Mouse (Mus musculus) neural tube, embryonic 13.5 days (tissue): Measurements from ENCODE around the gene Abhd17c. TPM values are rescaled to one million over a fixed set of nuclear protein-coding genes. Genes with fewer than 3 reads are reported as not detected.
A peak's percentile ranks its signal among the peaks of the same experiment; 100 is the strongest.

Experiments
- ATAC-seq: fragments of 200-750 bp; cut with Nextera tagmentation; 2 replicates; pipeline ENCODE4 v1.8.0; 2017; ENCODE audit warnings: low read depth, mild to moderate bottlenecking, moderate TSS enrichment, moderate library complexity
- H3K27ac ChIP-seq: fragments of 300-500 bp; sonication (generic); replicated peaks from 2 replicates; pipeline ENCODE4 v1.5.1; 2015; ENCODE audit warnings: moderate library complexity, mild to moderate bottlenecking, inconsistent platforms
- H3K27me3 ChIP-seq: fragments of 300-500 bp; sonication (generic); 2 replicates; pipeline ENCODE4 v1.6.1; 2015; ENCODE audit warnings: mild to moderate bottlenecking, inconsistent platforms
- H3K36me3 ChIP-seq: fragments of 300-500 bp; sonication (generic); 2 replicates; pipeline ENCODE4 v1.6.1; 2015; ENCODE audit warnings: mild to moderate bottlenecking, inconsistent platforms
- H3K4me1 ChIP-seq: fragments of 300-500 bp; sonication (generic); replicated peaks from 2 replicates; pipeline ENCODE4 v1.6.1; 2015; ENCODE audit warnings: inconsistent platforms
- H3K4me2 ChIP-seq: fragments of 300-500 bp; sonication (generic); 2 replicates; pipeline ENCODE4 v1.6.1; 2015; ENCODE audit warnings: inconsistent platforms, mild to moderate bottlenecking, moderate library complexity
- H3K4me3 ChIP-seq: fragments of 300-500 bp; sonication (generic); 2 replicates; pipeline ENCODE4 v1.5.1; 2015; ENCODE audit warnings: mild to moderate bottlenecking, inconsistent platforms
- H3K9ac ChIP-seq: fragments of 300-500 bp; sonication (generic); 2 replicates; pipeline ENCODE4 v1.6.1; 2015; ENCODE audit warnings: moderate library complexity, mild to moderate bottlenecking, inconsistent platforms
- H3K9me3 ChIP-seq: fragments of 300-500 bp; sonication (generic); 2 replicates; pipeline ENCODE4 v1.6.1; 2016; ENCODE audit warnings: inconsistent platforms
- WGBS: fragments of 180-500 bp; shearing (Covaris S2); methylation state at CpG from one replicate; pipeline ENCODE4 v1.1.7; 2015; 5-methylcytosine and 5-hydroxymethylcytosine counted together
- polyA plus RNA-seq: library from polyadenylated mRNA; unstranded; fragments of >200 nt; fragmentation: Nextera tagmentation; extraction: Ambion mirVana; gene quantifications from 2 replicates; pipeline ENCODE4 v1.2.1, GENCODE M21; 2015

Abhd17c gene
- polyA plus RNA-seq, 1 experiment from 2014 or later: 62.5 TPM

GRCm38 (mm10) chr7:84113035-84113390, 38.7 kb downstream of the Abhd17c start:
- Histone ChIP-seq H3K4me2 (no peak overlapping the region), H3K9ac (no peak overlapping the region), H3K27ac (peak overlapping the region; percentile 15; the same call in 1 of the 2 replicates), H3K9me3 (no peaks in the 10 kb centered on the region), H3K36me3 (peaks cover 22% of the 10 kb centered on the region), H3K27me3 (no peaks in the 10 kb centered on the region), H3K4me3 (no peak overlapping the region), H3K4me1 (peaks cover 60% of the 10 kb centered on the region)
- WGBS: 48% methylated on average over 8 of the region's 8 CpGs
- ATAC-seq: peak; percentile 64

- ATAC-seq: no peak
- Histone ChIP-seq H3K36me3 (peaks cover 22% of the 10 kb centered on the region), H3K27me3 (no peaks in the 10 kb centered on the region), H3K27ac (peak overlapping the region; percentile 18; the same call in 1 of the 2 replicates), H3K9ac (no peak overlapping the region), H3K4me2 (no peak overlapping the region), H3K4me1 (peaks cover 60% of the 10 kb centered on the region), H3K4me3 (no peak overlapping the region), H3K9me3 (no peaks in the 10 kb centered on the region)
- 46% methylated on average over 6 of the region's 6 CpGs for WGBS
These were observed 39.2 kb downstream of the Abhd17c start for GRCm38 (mm10) chr7:84112351-84113034.

GRCm38 (mm10) chr7:84111716-84112350, 39.9 kb downstream of the Abhd17c start:
- no peak overlapping the region for H3K9ac ChIP-seq
- H3K27me3 ChIP-seq: no peaks in the 10 kb centered on the region
- H3K27ac ChIP-seq: peak overlapping the region; percentile 18; the same call in 1 of the 2 replicates
- 50% methylated on average over 10 of the region's 10 CpGs for WGBS
- peaks cover 22% of the 10 kb centered on the region for H3K36me3 ChIP-seq
- no peak overlapping the region for H3K4me3 ChIP-seq
- no peaks in the 10 kb centered on the region for H3K9me3 ChIP-seq
- no peak for ATAC-seq
- H3K4me1 ChIP-seq: peaks cover 56% of the 10 kb centered on the region
- no peak overlapping the region for H3K4me2 ChIP-seq

- ATAC-seq: no peak
- 98% methylated on average over 1 of the region's 1 CpGs for WGBS
- Histone ChIP-seq H3K9ac (no peak overlapping the region), H3K27ac (no peak overlapping the region), H3K4me2 (no peak overlapping the region), H3K36me3 (peaks cover 17% of the 10 kb centered on the region), H3K27me3 (no peaks in the 10 kb centered on the region), H3K4me1 (peaks cover 8% of the 10 kb centered on the region), H3K4me3 (no peak overlapping the region), H3K9me3 (no peaks in the 10 kb centered on the region)
These were observed 44.8 kb downstream of the Abhd17c start for GRCm38 (mm10) chr7:84106942-84107341.

- H3K36me3 ChIP-seq: no peaks in the 10 kb centered on the region
- no peak for ATAC-seq
- WGBS: 98% methylated on average over 1 of the region's 1 CpGs
These were observed 49.1 kb downstream of the Abhd17c start for GRCm38 (mm10) chr7:84102589-84102988.

GRCm38 (mm10) chr7:84100672-84101071, 51.0 kb downstream of the Abhd17c start:
- WGBS: 91% methylated on average over 3 of the region's 3 CpGs
- no peak overlapping the region for H3K27ac ChIP-seq

More at GRCm38 (mm10) chr7:84102589-84102988, 49.1 kb downstream of the Abhd17c start:
- Histone ChIP-seq H3K27me3 (no peaks in the 10 kb centered on the region), H3K4me3 (no peak overlapping the region), H3K9me3 (no peaks in the 10 kb centered on the region), H3K4me2 (no peak overlapping the region), H3K4me1 (no peaks in the 10 kb centered on the region), H3K27ac (no peak overlapping the region), H3K9ac (no peak overlapping the region)

GRCm38 (mm10) chr7:84098098-84098497, 53.6 kb downstream of the Abhd17c start:
- Histone ChIP-seq H3K36me3 (no peaks in the 10 kb centered on the region), H3K4me1 (no peaks in the 10 kb centered on the region), H3K9me3 (no peaks in the 10 kb centered on the region), H3K4me2 (no peak overlapping the region), H3K4me3 (no peak overlapping the region), H3K27ac (no peak overlapping the region), H3K27me3 (no peaks in the 10 kb centered on the region), H3K9ac (no peak overlapping the region)
- no peak for ATAC-seq
- WGBS: 93% methylated on average over 1 of the region's 1 CpGs

More at GRCm38 (mm10) chr7:84100672-84101071, 51.0 kb downstream of the Abhd17c start:
- H3K9me3 ChIP-seq: no peaks in the 10 kb centered on the region
- no peaks in the 10 kb centered on the region for H3K4me1 ChIP-seq
- no peak overlapping the region for H3K4me3 ChIP-seq
- H3K9ac ChIP-seq: no peak overlapping the region
- H3K4me2 ChIP-seq: no peak overlapping the region
- H3K36me3 ChIP-seq: no peaks in the 10 kb centered on the region
- no peak for ATAC-seq
- no peaks in the 10 kb centered on the region for H3K27me3 ChIP-seq

GRCm38 (mm10) chr7:84096501-84096900, 55.2 kb downstream of the Abhd17c start:
- 72% methylated on average over 6 of the region's 6 CpGs for WGBS
- H3K4me2 ChIP-seq: no peak overlapping the region
- H3K27ac ChIP-seq: no peak overlapping the region
- H3K27me3 ChIP-seq: no peaks in the 10 kb centered on the region
- no peaks in the 10 kb centered on the region for H3K9me3 ChIP-seq
- ATAC-seq: no peak
- no peak overlapping the region for H3K4me3 ChIP-seq
- no peaks in the 10 kb centered on the region for H3K36me3 ChIP-seq
- H3K9ac ChIP-seq: no peak overlapping the region
- H3K4me1 ChIP-seq: no peaks in the 10 kb centered on the region

- Histone ChIP-seq H3K4me3 (no peak overlapping the region), H3K4me2 (no peak overlapping the region), H3K9ac (no peak overlapping the region), H3K4me1 (peaks cover 4% of the 10 kb centered on the region), H3K36me3 (no peaks in the 10 kb centered on the region), H3K9me3 (no peaks in the 10 kb centered on the region), H3K27ac (no peak overlapping the region), H3K27me3 (peaks cover 19% of the 10 kb centered on the region)
- WGBS: 83% methylated on average over 4 of the region's 4 CpGs
- no peak for ATAC-seq
These were observed 60.9 kb downstream of the Abhd17c start for GRCm38 (mm10) chr7:84090793-84091192.

- no peak overlapping the region for H3K27ac ChIP-seq
- H3K9ac ChIP-seq: no peak overlapping the region
- H3K4me2 ChIP-seq: no peak overlapping the region
- no peak for ATAC-seq
- H3K36me3 ChIP-seq: no peaks in the 10 kb centered on the region
- H3K4me3 ChIP-seq: no peak overlapping the region
- H3K9me3 ChIP-seq: no peaks in the 10 kb centered on the region
- H3K27me3 ChIP-seq: peaks cover 29% of the 10 kb centered on the region
- 16% methylated on average over 1 of the region's 1 CpGs for WGBS
- peaks cover 14% of the 10 kb centered on the region for H3K4me1 ChIP-seq
These were observed 61.9 kb downstream of the Abhd17c start for GRCm38 (mm10) chr7:84089777-84090176.

GRCm38 (mm10) chr7:84088971-84089370, 62.7 kb downstream of the Abhd17c start:
- H3K36me3 ChIP-seq: no peaks in the 10 kb centered on the region
- peaks cover 14% of the 10 kb centered on the region for H3K4me1 ChIP-seq
- WGBS: 18% methylated on average over 4 of the region's 4 CpGs
- ATAC-seq: no peak
- no peak overlapping the region for H3K9ac ChIP-seq
- no peak overlapping the region for H3K4me3 ChIP-seq
- H3K27me3 ChIP-seq: peaks cover 37% of the 10 kb centered on the region
- H3K4me2 ChIP-seq: no peak overlapping the region
- H3K9me3 ChIP-seq: no peaks in the 10 kb centered on the region
- H3K27ac ChIP-seq: no peak overlapping the region

GRCm38 (mm10) chr7:84088191-84088590, 63.5 kb downstream of the Abhd17c start:
- Histone ChIP-seq H3K4me2 (no peak overlapping the region), H3K27me3 (peaks cover 39% of the 10 kb centered on the region), H3K4me1 (peaks cover 14% of the 10 kb centered on the region), H3K27ac (no peak overlapping the region), H3K36me3 (no peaks in the 10 kb centered on the region), H3K4me3 (no peak overlapping the region), H3K9ac (no peak overlapping the region), H3K9me3 (no peaks in the 10 kb centered on the region)
- 74% methylated on average over 3 of the region's 3 CpGs for WGBS
- no peak for ATAC-seq
